Comparison of ENCODE assay signal across 9 mouse cellular contexts in genomic region chr11:98021118-98021517, GRCm38 (mm10). TPM values are rescaled to one million over a fixed set of nuclear protein-coding genes. Genes with fewer than 3 reads are reported as not detected.
A peak's percentile ranks its signal among the peaks of the same experiment; 100 is the strongest.
DNase-seq lines count a peak whose midpoint lies in the region; ATAC-seq and TF ChIP-seq lines count a peak whose summit lies in the region.
"Had no signal": no experiment of that assay in that cellular context is flagged by ENCODE, and none has a peak within 500 bp of the region (broad histone marks: within the 10 kb centered on the region; RNA-seq: fewer than 3 reads in every experiment).

No protein-coding gene starts in this region.

- H3K36me3 ChIP-seq in kidney, embryonic 15.5 days, result peaks cover 24% of the 10 kb centered on the region
- H3K36me3 ChIP-seq in kidney, adult 2 months (ENCODE audit: control insufficient read depth, insufficient read depth, low read length), result no peaks in the 10 kb centered on the region
- H3K36me3 ChIP-seq in embryonic facial prominence, embryonic 15.5 days, result peaks cover 16% of the 10 kb centered on the region
- H3K36me3 ChIP-seq in hindbrain, embryonic 15.5 days, result peaks cover 23% of the 10 kb centered on the region
- H3K36me3 ChIP-seq in midbrain, embryonic 16.5 days (ENCODE audit: control insufficient read depth, insufficient read depth, low read length), result peaks cover 12% of the 10 kb centered on the region

- H3K27ac ChIP-seq in kidney, embryonic 15.5 days, result peak overlapping the region; percentile 98
- H3K27ac ChIP-seq in kidney, adult 2 months (ENCODE audit: insufficient read depth, low read depth, low read length), result no peak overlapping the region
- H3K27ac ChIP-seq in embryonic facial prominence, embryonic 15.5 days (replicated peaks), result peak overlapping the region; percentile 92
- H3K27ac ChIP-seq in hindbrain, embryonic 15.5 days (replicated peaks), result peak overlapping the region; percentile 93
- H3K27ac ChIP-seq in midbrain, embryonic 16.5 days (ENCODE audit: low read length), result peak overlapping the region; percentile 95
- H3K27ac ChIP-seq: macrophage had no signal

- H3K27me3 ChIP-seq in kidney, embryonic 15.5 days, result no peaks in the 10 kb centered on the region
- no peaks in the 10 kb centered on the region for H3K27me3 ChIP-seq in kidney, adult 2 months (replicated peaks; ENCODE audit: control insufficient read depth, insufficient read depth, low read length)
- H3K27me3 ChIP-seq in embryonic facial prominence, embryonic 15.5 days, result no peaks in the 10 kb centered on the region
- H3K27me3 ChIP-seq in hindbrain, embryonic 15.5 days, result no peaks in the 10 kb centered on the region
- no peaks in the 10 kb centered on the region for H3K27me3 ChIP-seq in midbrain, embryonic 16.5 days (ENCODE audit: control insufficient read depth, insufficient read depth, low read depth, low read length)

- intact Hi-C loops in gastrocnemius, postnatal 36 days (cut with DNase I), result no loop called here

- no peaks in the 10 kb centered on the region for H3K9me3 ChIP-seq in kidney, embryonic 15.5 days (replicated peaks)
- no peaks in the 10 kb centered on the region for H3K9me3 ChIP-seq in embryonic facial prominence, embryonic 15.5 days (replicated peaks)
- no peaks in the 10 kb centered on the region for H3K9me3 ChIP-seq in hindbrain, embryonic 15.5 days
- H3K9me3 ChIP-seq in midbrain, embryonic 16.5 days (replicated peaks; ENCODE audit: control insufficient read depth, low read length, poor library complexity, severe bottlenecking), result no peaks in the 10 kb centered on the region

- H3K4me2 ChIP-seq in kidney, embryonic 15.5 days, result peak overlapping the region; percentile 91
- peak overlapping the region; percentile 87 for H3K4me2 ChIP-seq in embryonic facial prominence, embryonic 15.5 days (replicated peaks)
- H3K4me2 ChIP-seq in hindbrain, embryonic 15.5 days, result peak overlapping the region; percentile 82
- peak overlapping the region; percentile 81 for H3K4me2 ChIP-seq in midbrain, embryonic 16.5 days (ENCODE audit: low read length)

- no peak for DNase-seq in kidney, adult 2 months
- DNase-seq in gastrocnemius, postnatal 36 days, result no peak
- DNase-seq in right cerebral cortex, adult 2 months (ENCODE audit: low spot score in 2 of 2), result no peak

- peak overlapping the region; percentile 87 for H3K4me3 ChIP-seq in kidney, embryonic 15.5 days (replicated peaks)
- H3K4me3 ChIP-seq in kidney, adult 2 months (ENCODE audit: insufficient read depth, low read depth, low read length), result no peak overlapping the region
- peak overlapping the region; percentile 88 for H3K4me3 ChIP-seq in embryonic facial prominence, embryonic 15.5 days (replicated peaks)
- peak overlapping the region; percentile 75 for H3K4me3 ChIP-seq in hindbrain, embryonic 15.5 days
- H3K4me3 ChIP-seq in midbrain, embryonic 16.5 days (ENCODE audit: low read depth, low read length), result peak overlapping the region; percentile 80

- WGBS in kidney, embryonic 15.5 days, result 31% methylated on average over 2 of the region's 2 CpGs
- 37% methylated on average over 2 of the region's 2 CpGs for WGBS in kidney, adult 2 months
- WGBS in embryonic facial prominence, embryonic 15.5 days, result 57% methylated on average over 2 of the region's 2 CpGs
- WGBS in hindbrain, embryonic 15.5 days, result 28% methylated on average over 2 of the region's 2 CpGs
- WGBS in midbrain, embryonic 16.5 days, result 51% methylated on average over 2 of the region's 2 CpGs

- ATAC-seq in kidney, embryonic 15.5 days (replicated peaks; ENCODE audit: low FRiP score), result no peak
- no peak for ATAC-seq in embryonic facial prominence, embryonic 15.5 days (ENCODE audit: insufficient number of reproducible peaks, low FRiP score, low TSS enrichment, low read depth)
- no peak for ATAC-seq in hindbrain, embryonic 15.5 days (ENCODE audit: low FRiP score, low read depth)
- ATAC-seq in midbrain, embryonic 16.5 days, result no peak
- ATAC-seq in activated CD4-positive, CD25-positive, alpha-beta regulatory T cell, adult 4 months, result no peak

- TF ChIP-seq POLR2A in kidney, adult 2 months (IDR thresholded peaks at IDR 0.05; ENCODE audit: low read depth, low read length), result no peak

- H3K9ac ChIP-seq in kidney, embryonic 15.5 days, result peak overlapping the region; percentile 84; the same call in 1 of the 2 replicates
- no peak overlapping the region for H3K9ac ChIP-seq in embryonic facial prominence, embryonic 15.5 days
- H3K9ac ChIP-seq in hindbrain, embryonic 15.5 days, result peak overlapping the region; percentile 85
- peak overlapping the region; percentile 95 for H3K9ac ChIP-seq in midbrain, embryonic 16.5 days (ENCODE audit: low read depth, low read length)

- H3K4me1 ChIP-seq in kidney, embryonic 15.5 days, result peaks cover 63% of the 10 kb centered on the region
- H3K4me1 ChIP-seq in kidney, adult 2 months (ENCODE audit: control insufficient read depth, insufficient read depth, low read length), result peaks cover 7% of the 10 kb centered on the region
- H3K4me1 ChIP-seq in embryonic facial prominence, embryonic 15.5 days, result peaks cover 50% of the 10 kb centered on the region
- peaks cover 47% of the 10 kb centered on the region for H3K4me1 ChIP-seq in hindbrain, embryonic 15.5 days (replicated peaks)
- peaks cover 45% of the 10 kb centered on the region for H3K4me1 ChIP-seq in midbrain, embryonic 16.5 days (ENCODE audit: control insufficient read depth, insufficient read depth, low read length)

- TF ChIP-seq CTCF in kidney, adult 2 months (conservative IDR thresholded peaks at IDR 0.05; ENCODE audit: insufficient read depth, insufficient read length, low read depth, low read length), result no peak

RNA-seq across cellular contexts. Expression of gene Cacnb1, which starts 1.7 kb away (rescaled TPM):
- polyA plus RNA-seq in kidney, embryonic 15.5 days (2015; fragmentation: Nextera tagmentation; extraction: Ambion mirVana), result 14.6 and 15.2 TPM in 2 replicates
- polyA plus RNA-seq in kidney, adult 2 months (2012; rRNA removed), result 6.1 and 7.6 TPM in 2 replicates
- polyA plus RNA-seq in embryonic facial prominence, embryonic 15.5 days (2015; fragmentation: Nextera tagmentation; extraction: Ambion mirVana), result 21.3 and 22.0 TPM in 2 replicates
- polyA plus RNA-seq in hindbrain, embryonic 15.5 days (2015; fragmentation: Nextera tagmentation; extraction: Ambion mirVana), result 62.2 and 70.1 TPM in 2 replicates
- 73.2 and 77.6 TPM in 2 replicates for polyA plus RNA-seq in midbrain, embryonic 16.5 days (2015; fragmentation: Nextera tagmentation; extraction: Ambion mirVana)
- polyA plus RNA-seq in activated CD4-positive, CD25-positive, alpha-beta regulatory T cell, adult 4 months (2017; shearing (Covaris generic)), result 1 to 10 TPM; 1.4 to 2.9 TPM
- 100 to 1,000 TPM; 215 to 243 TPM for total RNA-seq in gastrocnemius, postnatal 36 days (2021)

RNA-seq across cellular contexts. Expression of gene Rpl19, which starts 5.4 kb away (rescaled TPM):
- 1,072 and 1,152 TPM in 2 replicates for polyA plus RNA-seq in kidney, embryonic 15.5 days (2015; fragmentation: Nextera tagmentation; extraction: Ambion mirVana)
- 503 and 653 TPM in 2 replicates for polyA plus RNA-seq in kidney, adult 2 months (2012; rRNA removed)
- polyA plus RNA-seq in embryonic facial prominence, embryonic 15.5 days (2015; fragmentation: Nextera tagmentation; extraction: Ambion mirVana), result 1,021 and 1,069 TPM in 2 replicates
- polyA plus RNA-seq in hindbrain, embryonic 15.5 days (2015; fragmentation: Nextera tagmentation; extraction: Ambion mirVana), result 632 and 657 TPM in 2 replicates
- 583 and 598 TPM in 2 replicates for polyA plus RNA-seq in midbrain, embryonic 16.5 days (2015; fragmentation: Nextera tagmentation; extraction: Ambion mirVana)
- polyA plus RNA-seq in activated CD4-positive, CD25-positive, alpha-beta regulatory T cell, adult 4 months (2017; shearing (Covaris generic)), result 1,000 to 10,000 TPM; 3,386 to 3,946 TPM
- 100 to 1,000 TPM; 368 to 452 TPM for total RNA-seq in gastrocnemius, postnatal 36 days (2021)

RNA-seq across cellular contexts. Expression of gene Arl5c, which starts 25.1 kb away (rescaled TPM):
- polyA plus RNA-seq in kidney, embryonic 15.5 days (2015; fragmentation: Nextera tagmentation; extraction: Ambion mirVana), result 9.9 and 10.1 TPM in 2 replicates
- polyA plus RNA-seq in kidney, adult 2 months (2012; rRNA removed), result 0.75 and 2.8 TPM in 2 replicates
- 13.0 and 14.7 TPM in 2 replicates for polyA plus RNA-seq in embryonic facial prominence, embryonic 15.5 days (2015; fragmentation: Nextera tagmentation; extraction: Ambion mirVana)
- polyA plus RNA-seq in hindbrain, embryonic 15.5 days (2015; fragmentation: Nextera tagmentation; extraction: Ambion mirVana), result 12.9 and 13.7 TPM in 2 replicates
- polyA plus RNA-seq in midbrain, embryonic 16.5 days (2015; fragmentation: Nextera tagmentation; extraction: Ambion mirVana), result 6.3 and 8.4 TPM in 2 replicates
- 10 to 100 TPM; 70.4 to 78.5 TPM for polyA plus RNA-seq in activated CD4-positive, CD25-positive, alpha-beta regulatory T cell, adult 4 months (2017; shearing (Covaris generic))
- under 1 TPM; 0.32 to 0.79 TPM for total RNA-seq in gastrocnemius, postnatal 36 days (2021)

RNA-seq across cellular contexts. Expression of gene Stac2, which starts 32.1 kb away (rescaled TPM):
- 3.7 and 4.3 TPM in 2 replicates for polyA plus RNA-seq in kidney, embryonic 15.5 days (2015; fragmentation: Nextera tagmentation; extraction: Ambion mirVana)
- polyA plus RNA-seq in kidney, adult 2 months (2012; rRNA removed), result 0.05 and 0.42 TPM in 2 replicates
- polyA plus RNA-seq in embryonic facial prominence, embryonic 15.5 days (2015; fragmentation: Nextera tagmentation; extraction: Ambion mirVana), result 0.25 and 0.55 TPM in 2 replicates
- polyA plus RNA-seq in hindbrain, embryonic 15.5 days (2015; fragmentation: Nextera tagmentation; extraction: Ambion mirVana), result 6.4 and 9.7 TPM in 2 replicates
- 2.6 and 4.0 TPM in 2 replicates for polyA plus RNA-seq in midbrain, embryonic 16.5 days (2015; fragmentation: Nextera tagmentation; extraction: Ambion mirVana)
- under 1 TPM in 1 of 2 experiments, not detected in 1; 0.37 TPM for polyA plus RNA-seq in activated CD4-positive, CD25-positive, alpha-beta regulatory T cell, adult 4 months (2017; shearing (Covaris generic))
- under 1 TPM; 0.07 to 0.15 TPM for total RNA-seq in gastrocnemius, postnatal 36 days (2021)

RNA-seq across cellular contexts. Expression of gene Plxdc1, which starts 34.9 kb away (rescaled TPM):
- polyA plus RNA-seq in kidney, embryonic 15.5 days (2015; fragmentation: Nextera tagmentation; extraction: Ambion mirVana), result 1.7 and 2.0 TPM in 2 replicates
- 1.0 TPM in 2 replicates for polyA plus RNA-seq in kidney, adult 2 months (2012; rRNA removed)
- 2.3 TPM in 2 replicates for polyA plus RNA-seq in embryonic facial prominence, embryonic 15.5 days (2015; fragmentation: Nextera tagmentation; extraction: Ambion mirVana)
- 1.4 and 1.5 TPM in 2 replicates for polyA plus RNA-seq in hindbrain, embryonic 15.5 days (2015; fragmentation: Nextera tagmentation; extraction: Ambion mirVana)
- 2.7 and 3.1 TPM in 2 replicates for polyA plus RNA-seq in midbrain, embryonic 16.5 days (2015; fragmentation: Nextera tagmentation; extraction: Ambion mirVana)
- polyA plus RNA-seq in activated CD4-positive, CD25-positive, alpha-beta regulatory T cell, adult 4 months (2017; shearing (Covaris generic)), result 1 to 10 TPM; 5.8 to 6.4 TPM
- 1 to 10 TPM; 2.8 to 3.7 TPM for total RNA-seq in gastrocnemius, postnatal 36 days (2021)
